Mouse (Mus musculus) cerebellum, adult 9-11 months (tissue): ENCODE results near the gene Zfp335.

Source experiments
- DNase-seq: peaks from one replicate; pipeline ENCODE4 v3.0.0; 2022

The Zfp335 gene

DNA sequence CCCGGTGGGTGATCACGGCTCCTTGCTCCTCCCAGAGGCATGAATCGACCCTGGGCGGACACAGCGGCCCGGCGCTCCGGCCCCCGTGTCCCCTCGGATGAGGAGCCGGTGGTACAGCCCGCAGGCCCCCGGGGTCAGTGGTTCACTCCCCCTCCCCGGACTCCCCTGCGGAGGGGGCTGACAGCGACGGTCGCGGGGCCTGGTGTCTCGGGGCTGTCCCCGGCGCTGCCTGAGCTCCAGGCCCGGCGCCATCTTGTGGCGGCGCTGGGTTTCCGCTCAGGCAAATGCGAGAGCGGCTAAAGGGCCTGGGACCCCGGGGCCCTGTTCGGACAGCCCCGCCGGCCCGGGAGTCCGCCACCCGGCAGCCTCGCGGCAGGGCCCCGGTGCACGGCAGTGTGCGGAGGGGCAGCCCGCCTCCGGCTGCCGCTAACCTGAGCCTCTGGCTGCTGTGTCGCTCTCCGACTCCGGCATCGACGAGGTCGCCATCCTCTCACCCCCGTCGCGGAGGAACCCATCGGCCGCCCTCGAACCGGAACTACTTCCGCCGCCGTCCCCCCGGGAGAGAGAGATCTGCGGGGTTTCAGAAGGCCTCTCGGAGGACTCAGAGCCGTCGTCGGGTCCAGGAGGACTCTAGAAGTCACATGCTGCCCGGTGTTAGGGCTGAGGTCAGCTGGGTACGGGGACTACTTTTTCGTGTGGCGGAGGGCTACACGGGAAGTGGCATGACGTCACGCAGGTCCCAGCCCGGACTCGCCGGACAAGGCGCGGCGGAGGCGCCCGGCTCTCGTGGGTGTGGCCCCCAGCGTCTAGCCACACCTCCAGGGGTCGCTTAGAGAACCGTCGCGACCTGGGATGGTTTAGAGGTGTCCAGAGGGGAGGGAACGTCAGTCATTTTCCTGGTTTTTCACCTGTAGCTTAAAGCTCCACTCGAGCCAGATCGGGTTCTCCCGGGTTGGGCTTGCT is at the start of gene Zfp335:
Gene Zfp335 (minus strand): TSS at position 672 of the 963 bp plus-strand sequence.
- DNase-seq: peak; percentile 95

DNA sequence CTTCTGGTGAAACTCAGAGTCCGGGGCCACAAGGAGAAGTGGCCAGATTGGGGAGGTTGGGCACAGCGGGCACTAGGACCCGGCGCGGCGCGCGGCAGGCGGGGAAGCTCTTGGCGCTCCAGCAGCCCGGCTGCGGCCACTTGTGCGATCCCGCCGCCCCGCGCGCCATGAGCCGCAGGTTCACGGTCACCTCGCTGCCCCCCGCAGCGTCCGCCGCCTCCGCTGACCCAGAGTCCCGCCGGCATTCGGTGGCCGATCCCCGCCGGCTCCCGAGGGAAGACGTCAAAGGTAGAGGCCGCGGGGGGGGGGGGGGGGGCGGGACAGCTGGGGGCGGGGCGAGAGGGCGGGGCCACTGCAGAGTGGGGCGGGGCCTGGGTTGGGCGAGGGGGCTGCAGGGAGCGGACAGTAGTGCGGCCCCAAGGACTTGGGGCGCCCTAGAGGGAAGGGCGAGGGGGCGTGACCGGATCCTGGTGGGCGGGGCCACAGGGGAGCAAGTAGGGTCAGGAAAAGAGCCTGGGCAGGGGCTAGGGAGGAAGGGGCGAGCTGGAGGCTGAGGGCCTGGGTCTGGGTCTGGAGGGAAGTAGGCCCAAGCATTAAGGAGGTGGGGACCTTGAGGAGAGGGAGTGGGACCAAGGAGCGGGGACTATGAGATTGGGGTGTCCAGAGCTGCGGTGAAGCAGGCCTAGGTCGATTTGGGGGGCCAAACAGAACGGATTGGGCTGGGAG is 49.3 kb upstream of the Zfp335 start, which contains the start of gene Slc12a5:
Gene Slc12a5 (plus strand): TSS at position 87 of the 726 bp plus-strand sequence.
- peak; percentile 83 for DNase-seq

DNA sequence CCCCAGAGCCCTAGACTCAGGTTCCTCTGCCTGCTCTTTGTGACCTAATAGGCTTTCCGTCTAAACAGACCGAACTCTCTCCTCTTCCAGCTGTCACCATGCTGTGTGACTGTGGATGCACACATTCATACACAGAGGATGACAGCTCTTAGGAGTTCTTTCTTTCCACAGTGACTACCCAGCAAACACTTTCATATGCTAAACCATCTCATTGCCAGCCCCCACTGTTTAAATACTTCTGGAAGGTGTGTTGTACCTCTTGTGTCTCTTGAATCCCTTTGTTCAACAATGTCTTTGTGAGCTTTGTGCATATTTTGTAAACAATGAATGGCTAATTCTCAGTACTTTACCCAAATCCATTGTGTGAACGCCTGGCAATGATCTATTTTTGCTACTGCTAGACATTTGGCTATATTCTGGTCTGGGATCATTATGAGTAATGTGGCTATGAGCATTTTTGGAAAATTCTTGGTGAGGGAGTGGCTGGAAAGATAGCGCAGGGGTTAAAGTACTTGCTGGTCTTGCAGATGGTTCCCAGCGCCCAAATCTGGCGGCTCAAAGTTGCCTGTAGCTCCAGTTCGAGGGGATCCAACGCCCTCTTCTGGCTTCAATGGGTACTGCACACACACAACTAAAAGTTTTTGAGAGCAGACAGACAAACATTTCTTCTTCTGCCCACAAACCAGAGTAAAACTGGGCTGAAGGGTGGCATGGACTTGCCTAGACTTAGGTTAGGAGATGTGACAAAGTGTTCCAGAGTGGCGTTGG is 46.2 kb upstream of the Zfp335 start:
- DNase-seq: no peak

DNA sequence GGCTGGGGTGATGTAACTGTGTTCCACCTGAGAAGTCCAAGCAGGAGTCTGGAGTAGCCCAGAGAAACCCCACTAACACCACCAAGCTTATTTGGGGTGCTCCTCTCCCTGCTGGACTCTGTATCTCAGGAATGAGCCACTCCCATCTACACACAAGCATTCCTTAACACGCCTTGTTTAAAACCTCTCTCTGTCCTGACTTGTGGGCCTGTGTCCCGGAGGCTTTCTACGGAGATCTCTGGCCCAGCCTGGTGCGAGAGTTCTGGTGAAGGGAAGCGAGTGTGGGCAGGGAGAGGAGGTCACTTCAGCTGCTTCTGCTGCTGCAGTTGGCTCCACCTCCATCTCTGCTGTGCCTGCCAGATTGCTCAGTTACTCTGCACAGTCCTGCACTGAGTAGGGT is 44.6 kb upstream of the Zfp335 start:
- DNase-seq: peak; percentile 11

DNA sequence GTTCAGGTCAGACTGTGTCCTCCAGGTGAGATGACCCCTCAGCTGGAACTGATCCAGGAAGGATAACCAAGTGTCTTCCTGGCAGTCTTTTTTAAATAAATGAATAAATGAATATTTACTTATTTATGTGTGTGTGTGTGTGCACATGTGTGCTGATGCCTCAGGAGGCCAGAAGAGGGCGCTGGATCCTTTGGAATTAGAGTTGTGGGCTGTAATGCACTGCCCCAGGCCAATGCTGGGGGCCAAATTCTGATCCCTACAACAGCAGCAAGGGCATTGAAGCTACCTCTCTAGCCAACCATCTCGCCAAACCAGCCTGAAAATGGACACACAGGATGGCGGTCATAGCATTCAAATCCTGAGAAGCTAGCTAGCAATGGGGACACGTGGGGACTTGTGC is 44.2 kb upstream of the Zfp335 start:
- DNase-seq: no peak

DNA sequence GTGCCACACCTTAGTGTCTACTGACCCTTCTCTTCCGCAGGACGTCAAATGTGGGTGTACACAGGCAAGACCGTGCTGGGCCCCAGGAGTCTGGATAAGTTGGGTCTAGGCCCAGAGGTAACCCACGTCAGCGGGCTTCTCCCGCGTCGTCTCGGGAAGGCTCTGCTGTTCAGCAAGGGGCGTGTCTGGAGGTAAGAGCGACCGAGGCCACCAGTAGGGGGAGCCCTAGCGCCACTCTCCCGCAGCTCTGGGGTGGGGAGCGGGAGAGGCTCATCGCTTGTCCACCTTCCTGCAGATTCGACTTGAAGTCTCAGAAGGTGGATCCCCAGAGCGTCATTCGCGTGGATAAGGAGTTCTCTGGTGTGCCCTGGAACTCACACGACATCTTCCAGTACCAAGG is 41.7 kb upstream of the Zfp335 start:
- peak; percentile 87 for DNase-seq

DNA sequence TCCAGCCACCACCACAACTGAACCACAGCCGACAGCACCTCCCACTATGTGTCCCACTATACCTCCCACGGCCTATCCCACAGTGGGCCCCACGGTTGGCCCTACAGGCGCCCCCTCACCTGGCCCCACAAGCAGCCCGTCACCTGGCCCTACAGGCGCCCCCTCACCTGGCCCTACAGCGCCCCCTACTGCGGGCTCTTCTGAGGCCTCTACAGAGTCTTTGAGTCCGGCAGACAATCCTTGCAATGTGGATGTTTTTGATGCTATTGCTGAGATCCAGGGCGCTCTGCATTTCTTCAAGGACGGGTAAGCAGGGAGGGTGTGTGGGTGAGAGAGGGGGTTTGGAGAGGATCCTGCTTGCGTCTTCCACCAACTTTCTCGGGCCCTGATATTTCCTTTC is 40.9 kb upstream of the Zfp335 start:
- DNase-seq: peak; percentile 39

DNA sequence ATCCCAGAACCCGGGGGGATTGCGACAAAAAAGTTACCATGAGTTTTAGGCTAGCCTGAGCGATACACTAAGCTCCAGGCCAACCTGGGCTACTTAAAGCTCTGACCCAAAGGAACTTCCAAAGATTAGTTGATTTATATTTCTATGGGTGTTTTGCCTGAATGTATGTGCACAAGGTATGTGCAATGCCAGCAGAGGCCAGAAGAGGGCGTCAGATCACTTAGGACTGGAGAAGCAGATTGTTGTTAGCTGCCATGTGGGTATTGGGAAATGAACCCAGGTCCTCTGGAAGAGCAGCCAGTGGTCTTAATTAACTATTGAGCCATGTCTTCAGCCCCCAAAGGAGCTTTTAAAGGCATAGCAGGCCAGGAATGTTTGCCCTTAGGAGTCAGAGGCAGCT is 40.2 kb upstream of the Zfp335 start:
- DNase-seq: peak; percentile 16

DNA sequence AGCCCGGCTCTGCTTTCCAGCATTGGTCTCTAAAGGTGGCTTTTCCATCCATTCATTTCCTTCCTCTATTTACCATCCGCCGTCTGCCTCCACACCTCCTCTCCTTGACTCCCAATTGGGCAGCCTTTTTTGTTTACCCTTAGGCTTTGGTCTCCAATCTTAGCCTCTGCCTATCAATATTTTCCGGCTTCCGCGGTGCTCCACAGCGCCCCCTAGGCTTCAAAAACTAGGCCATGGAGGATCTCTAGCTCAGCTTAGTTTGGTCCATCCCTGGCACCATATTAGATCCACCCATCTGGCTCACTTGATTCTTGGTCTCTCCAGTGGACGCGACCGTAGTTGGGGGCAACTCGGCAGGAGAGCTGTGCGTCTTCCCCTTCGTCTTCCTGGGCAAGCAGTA is 38.9 kb upstream of the Zfp335 start:
- no peak for DNase-seq

DNA sequence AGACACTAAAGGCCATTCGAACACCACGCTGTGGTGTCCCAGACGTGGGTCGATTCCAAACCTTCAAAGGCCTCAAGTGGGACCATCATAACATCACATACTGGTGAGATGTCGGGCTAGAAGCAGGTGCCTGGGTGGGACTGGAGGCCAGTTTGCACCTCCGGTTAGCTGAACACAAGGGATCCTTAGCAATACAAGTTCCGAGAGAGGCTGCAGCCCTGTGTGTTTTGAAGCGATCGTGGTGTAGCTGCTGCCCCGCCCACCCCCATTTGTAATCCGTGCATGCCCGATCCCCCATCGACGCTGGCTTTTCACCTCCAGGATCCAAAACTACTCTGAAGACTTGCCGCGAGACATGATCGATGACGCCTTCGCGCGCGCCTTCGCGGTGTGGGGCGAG is 37.4 kb upstream of the Zfp335 start:
- DNase-seq: no peak

DNA sequence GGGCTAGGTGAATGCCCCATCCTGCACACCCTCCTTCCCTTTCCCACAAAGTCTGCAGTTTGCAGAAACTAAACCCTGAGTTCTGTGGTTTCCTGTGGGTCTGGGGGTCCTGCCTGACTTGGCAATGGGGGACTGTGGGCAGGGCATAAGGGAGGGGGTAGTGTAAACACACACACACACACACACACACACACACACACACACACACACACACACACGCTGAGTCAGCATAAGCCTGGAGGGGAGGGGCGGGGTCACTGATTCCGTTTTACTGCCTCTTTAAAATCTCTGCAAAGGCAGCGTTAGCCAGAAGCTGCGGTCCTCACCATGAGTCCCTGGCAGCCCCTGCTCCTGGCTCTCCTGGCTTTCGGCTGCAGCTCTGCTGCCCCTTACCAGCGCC is 36.4 kb upstream of the Zfp335 start:
- no peak for DNase-seq

DNA sequence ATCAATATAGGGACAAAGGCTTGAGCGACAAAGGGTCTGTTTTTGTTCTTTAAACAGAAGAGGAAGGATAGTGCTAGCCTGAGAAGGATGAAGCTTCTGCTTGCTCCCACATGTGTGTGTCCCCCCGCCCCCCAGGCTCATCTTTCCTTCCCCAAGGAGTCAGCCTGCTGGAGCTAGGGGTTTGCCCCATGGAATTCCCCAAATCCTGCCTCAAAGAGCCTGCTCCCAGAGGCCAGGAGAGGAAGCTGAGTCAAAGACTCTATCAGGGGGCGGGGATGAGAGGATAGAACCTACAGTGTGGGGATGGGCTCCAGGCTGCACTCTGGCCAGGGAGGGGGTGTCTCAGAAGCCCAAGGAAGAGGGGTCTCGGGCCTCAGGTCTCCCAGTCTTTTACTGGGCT is 35.9 kb upstream of the Zfp335 start:
- DNase-seq: no peak

DNA sequence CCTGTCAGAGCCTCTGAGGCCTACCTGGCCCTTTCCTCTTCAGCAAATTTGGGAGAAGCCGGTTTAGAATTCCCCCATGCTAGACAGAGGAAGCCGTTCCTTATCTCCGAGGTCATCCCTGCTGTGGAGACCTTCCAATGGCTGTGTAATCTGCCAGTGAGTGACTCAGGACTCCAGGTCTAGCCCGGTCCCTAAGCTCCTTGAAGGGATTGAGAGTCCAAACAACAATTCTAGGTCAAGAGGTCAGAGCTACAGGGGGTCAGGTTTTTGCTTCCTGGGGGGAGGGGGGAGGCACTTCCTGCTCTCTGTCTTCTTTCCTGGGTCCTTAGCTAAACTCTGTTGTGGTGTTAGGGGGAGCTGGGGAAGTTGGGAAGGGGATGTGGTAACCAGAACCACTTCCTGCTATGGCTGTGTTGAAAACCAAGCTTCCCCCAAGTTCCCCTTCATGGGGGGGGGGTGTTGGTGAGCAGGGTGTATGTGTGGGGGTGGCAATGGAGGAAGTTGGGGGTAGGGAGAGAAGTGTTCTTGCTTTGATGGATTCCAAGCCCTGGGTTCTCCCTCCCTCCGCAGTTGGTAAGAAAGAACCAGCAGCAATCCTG is 31.2 kb upstream of the Zfp335 start:
- DNase-seq: no peak

DNA sequence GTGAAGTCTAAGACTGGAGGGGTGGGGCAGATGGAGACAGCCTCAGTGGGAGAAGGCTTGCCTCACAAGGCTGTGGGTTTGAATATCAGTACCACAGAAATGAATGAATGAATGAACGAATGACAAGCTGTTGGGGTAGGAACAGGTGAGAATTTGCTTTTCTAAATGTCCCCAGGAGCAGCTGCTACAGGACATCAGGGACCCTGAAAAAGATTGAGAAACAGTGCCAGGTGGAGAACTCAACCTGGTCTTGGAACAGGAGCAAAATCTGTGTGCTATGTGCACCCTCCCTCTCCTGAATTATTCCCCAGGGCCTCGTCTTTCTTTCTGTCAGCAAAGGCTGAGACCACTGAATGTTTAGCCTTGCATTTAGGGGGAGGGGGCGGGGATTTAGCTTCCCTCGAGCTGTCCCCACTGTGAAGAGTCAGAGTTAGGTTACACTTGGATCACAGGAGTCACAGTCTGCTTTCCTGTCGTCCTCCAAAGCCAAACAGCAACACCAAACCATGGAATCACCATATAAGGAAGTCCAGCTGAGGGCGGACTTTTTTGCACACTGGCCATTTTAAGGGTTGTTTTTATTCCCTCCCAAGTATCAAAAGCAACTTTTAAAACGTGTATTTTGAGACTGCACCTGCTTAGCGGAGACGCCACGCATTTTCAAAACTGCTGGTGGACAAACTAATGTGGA is 28.7 kb upstream of the Zfp335 start, which contains the start of gene Mmp9:
Gene Mmp9 (plus strand): TSS at position 641 of the 691 bp plus-strand sequence.
- peak; percentile 23 for DNase-seq

DNA sequence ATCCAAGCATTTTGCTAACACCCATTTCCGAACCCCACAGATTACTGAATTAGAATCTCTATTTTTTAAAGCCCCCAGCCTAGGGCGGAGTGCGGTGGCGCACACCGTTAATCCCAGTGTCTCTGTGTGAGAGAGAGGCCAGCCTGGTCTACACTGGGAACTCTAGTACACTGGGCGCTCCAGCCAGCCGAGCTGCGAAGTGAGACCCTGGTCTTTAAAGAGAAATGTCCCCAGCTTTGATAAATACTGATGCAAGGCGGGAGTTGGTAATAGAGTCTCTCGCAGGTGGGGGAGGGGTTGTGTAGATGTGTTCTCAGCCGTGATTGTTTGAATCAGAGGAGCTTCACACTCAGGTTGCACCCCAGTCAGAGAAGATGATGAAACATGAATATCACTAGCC is 27.5 kb upstream of the Zfp335 start:
- peak; percentile 58 for DNase-seq

DNA sequence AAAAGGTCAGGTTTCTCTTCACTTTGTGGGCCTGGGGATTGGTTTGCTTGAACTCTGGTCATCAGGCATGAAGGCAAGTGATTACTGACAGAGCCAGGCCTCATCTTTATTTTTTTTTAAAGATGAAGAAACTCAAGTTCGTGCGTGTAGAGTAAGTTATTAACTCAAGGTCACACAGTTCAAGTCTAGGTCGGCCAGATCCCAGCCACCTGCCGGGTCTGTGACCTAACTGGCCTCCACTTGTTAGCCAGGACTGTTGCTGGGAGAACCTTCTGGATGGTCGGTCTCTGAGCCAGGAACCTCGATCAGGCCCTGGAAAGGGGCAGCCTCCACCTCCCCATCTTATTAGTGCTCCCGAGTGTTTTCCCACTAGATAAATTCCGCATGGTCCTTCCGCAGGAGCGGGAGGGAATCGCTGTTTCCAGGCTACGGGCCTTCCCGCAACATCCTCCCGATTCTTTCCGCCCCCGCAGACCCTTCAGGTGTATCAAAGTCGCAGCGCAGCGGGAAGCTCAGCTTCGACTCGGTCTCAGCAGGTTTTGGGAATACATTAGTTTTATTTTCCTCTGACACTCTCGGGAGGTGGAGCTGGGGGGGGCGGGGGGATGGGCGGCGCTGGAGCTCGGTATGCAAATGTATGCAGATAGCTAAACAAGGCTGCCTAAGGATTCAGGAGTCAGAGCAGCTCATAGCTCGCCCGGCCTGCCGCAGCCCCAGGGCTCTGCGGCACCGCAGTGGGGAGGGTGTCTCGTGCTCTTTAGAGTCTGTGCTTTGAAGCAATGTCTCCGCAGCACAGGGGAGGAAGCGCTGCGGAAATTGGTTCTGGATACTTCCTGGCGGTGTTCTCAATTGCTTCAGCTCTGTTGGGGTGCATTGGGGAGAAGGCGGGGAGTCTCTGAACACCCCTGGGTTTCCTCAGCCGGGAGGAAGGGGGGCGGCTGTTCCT is 26.9 kb upstream of the Zfp335 start:
- peak; percentile 85 for DNase-seq

DNA sequence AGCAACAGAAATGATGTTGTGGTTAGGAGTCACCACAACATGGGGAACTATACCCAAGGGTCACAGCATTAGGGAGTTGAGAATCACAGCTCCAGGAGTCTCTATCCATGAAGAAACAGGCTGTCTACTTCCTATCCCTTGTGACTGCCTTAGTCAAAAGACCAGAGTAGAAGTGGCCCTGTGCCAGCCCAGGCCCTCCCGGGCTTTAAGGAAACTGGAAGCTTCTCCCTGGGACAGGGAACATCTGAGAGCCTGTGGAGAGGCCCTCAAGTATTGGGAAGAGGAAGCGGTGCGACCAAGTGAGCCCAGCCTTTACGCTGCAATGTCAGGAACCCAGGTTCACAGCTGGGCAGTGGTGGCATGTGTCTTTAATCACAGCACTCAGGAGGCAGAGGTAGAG is 24.4 kb upstream of the Zfp335 start:
- peak; percentile 24 for DNase-seq

DNA sequence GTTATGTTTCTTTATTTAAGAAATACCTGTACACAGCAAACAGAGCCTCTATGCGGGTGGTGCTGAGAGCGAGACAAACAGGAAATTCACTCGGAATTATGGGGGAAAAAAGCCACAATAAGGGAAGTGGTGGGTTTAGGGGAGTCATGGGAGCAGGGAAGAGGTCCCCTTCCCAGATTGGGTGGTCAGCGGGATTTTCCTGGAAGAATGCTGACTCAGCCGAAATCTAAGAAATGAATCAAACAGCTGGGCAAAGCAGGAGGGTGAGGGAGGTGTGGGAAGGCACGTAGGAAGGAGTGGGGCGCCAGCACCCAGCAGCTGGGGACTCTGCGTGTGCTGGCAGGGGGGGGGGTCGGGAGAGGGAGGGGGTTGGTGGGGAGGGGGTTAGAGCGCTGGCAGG is 22.0 kb upstream of the Zfp335 start:
- DNase-seq: no peak

DNA sequence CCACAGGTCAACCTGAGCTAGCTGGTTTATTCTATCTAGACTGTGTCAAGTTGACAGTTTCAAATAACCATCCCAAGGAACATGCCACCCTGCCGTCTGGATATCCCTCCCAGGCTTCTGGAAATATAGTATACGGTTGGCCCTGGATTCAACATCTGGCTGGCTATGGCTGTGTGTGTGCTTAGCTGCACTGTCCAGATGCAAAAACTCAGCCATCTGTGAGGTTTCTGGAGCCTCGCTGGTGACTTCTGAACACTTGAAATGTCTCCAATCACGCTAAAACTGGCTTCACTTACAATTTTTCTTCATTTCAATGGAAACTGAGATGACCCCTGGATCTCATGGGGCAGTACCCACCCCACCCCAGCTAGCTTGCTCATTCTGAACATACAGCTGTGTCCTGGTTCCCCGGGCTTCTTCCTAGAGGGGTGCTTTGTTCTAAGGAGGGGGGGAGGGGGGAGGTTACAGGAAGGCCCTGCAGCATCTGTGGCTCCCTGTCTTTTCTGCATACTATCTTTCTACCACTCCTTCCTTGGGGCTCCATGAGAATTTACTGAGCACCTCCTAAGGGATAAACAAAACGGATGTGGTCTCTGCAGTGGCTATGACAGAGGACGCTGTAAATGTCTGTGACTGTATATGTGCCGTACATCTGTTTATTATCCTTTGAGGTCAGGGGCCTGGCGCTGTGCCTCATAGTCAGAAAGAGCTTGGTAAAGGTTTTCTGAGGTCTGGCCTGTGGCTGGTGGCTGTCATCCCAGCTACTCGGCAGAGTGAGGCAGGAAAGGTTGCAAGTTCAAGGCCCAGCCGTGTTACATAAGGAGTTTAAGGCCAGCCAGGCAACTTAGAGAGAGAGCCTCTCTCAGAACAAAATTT is 19.4 kb upstream of the Zfp335 start:
- DNase-seq: no peak
